Mouse (Mus musculus) limb, embryonic 14.5 days (tissue): ENCODE results near the gene Gm49711. TPM values are rescaled to one million over a fixed set of nuclear protein-coding genes. Genes with fewer than 3 reads are reported as not detected.

Experiments used
- ATAC-seq: fragments of 200-750 bp; cut with Nextera tagmentation; 2 replicates; pipeline ENCODE4 v1.8.0; 2017; ENCODE audit warnings: low read depth, moderate number of reproducible peaks, moderate TSS enrichment; ENCODE audit not compliant: low FRiP score
- DNase-seq: peaks from one replicate; pipeline ENCODE4 v3.0.0-alpha.2; 2015; ENCODE audit warnings: low spot score
- H3K27ac ChIP-seq: fragments of 300-500 bp; sonication (generic); replicated peaks from 2 replicates; pipeline ENCODE4 v1.5.1; 2014; ENCODE audit warnings: low read depth, mild to moderate bottlenecking, low read length, moderate library complexity, mixed read lengths
- H3K27me3 ChIP-seq: fragments of 300-500 bp; sonication (generic); 2 replicates; pipeline ENCODE4 v1.6.1; 2014; ENCODE audit warnings: low read length, mixed read lengths; ENCODE audit not compliant: control insufficient read depth, insufficient read depth
- H3K36me3 ChIP-seq: fragments of 300-500 bp; sonication (generic); 2 replicates; pipeline ENCODE4 v1.6.1; 2014; ENCODE audit warnings: mild to moderate bottlenecking, low read length, moderate library complexity, mixed read lengths; ENCODE audit not compliant: control insufficient read depth, insufficient read depth
- H3K4me1 ChIP-seq: fragments of 300-500 bp; sonication (generic); 2 replicates; pipeline ENCODE4 v1.6.1; 2014; ENCODE audit warnings: antibody characterized with exemption, low read length, mixed read lengths; ENCODE audit not compliant: control insufficient read depth, insufficient read depth
- H3K4me2 ChIP-seq: fragments of 300-500 bp; sonication (generic); replicated peaks from 2 replicates; pipeline ENCODE4 v1.6.1; 2014; ENCODE audit warnings: low read depth, mild to moderate bottlenecking, low read length, moderate library complexity; ENCODE audit not compliant: severe bottlenecking
- H3K4me3 ChIP-seq: fragments of 300-500 bp; sonication (generic); replicated peaks from 2 replicates; pipeline ENCODE4 v1.5.1; 2014; ENCODE audit warnings: low read length
- H3K9ac ChIP-seq: fragments of 300-500 bp; sonication (generic); 2 replicates; pipeline ENCODE4 v1.6.1; 2014; ENCODE audit warnings: mild to moderate bottlenecking, low read depth, low read length, moderate library complexity; ENCODE audit not compliant: severe bottlenecking
- H3K9me3 ChIP-seq: fragments of 300-500 bp; sonication (generic); 2 replicates; pipeline ENCODE4 v1.6.1; 2016; ENCODE audit warnings: low read length; ENCODE audit not compliant: control insufficient read depth
- POLR2A ChIP-seq: fragments of 200-500 bp; IDR thresholded peaks from 2 replicates; pipeline ENCODE4 v1.8.0; 2012; ENCODE audit warnings: inconsistent platforms, mild to moderate bottlenecking, moderate library complexity, borderline replicate concordance; ENCODE audit not compliant: insufficient read depth, insufficient read length; ENCODE audit errors: extremely low read depth
- WGBS: fragments of 180-500 bp; shearing (Covaris S2); extraction: QIAGEN DNeasy Blood & Tissue Kit; methylation state at CpG from one replicate; pipeline ENCODE4 v1.1.7; 2014; 5-methylcytosine and 5-hydroxymethylcytosine counted together
- polyA plus RNA-seq, 2 experiments: library from polyadenylated mRNA; depleted of rRNA in 1 of 2; stranded (reverse) in 1 of 2; unstranded in 1 of 2; fragments of >200 nt; fragmentation: Nextera tagmentation in 1 of 2; extraction: Ambion mirVana in 1 of 2; gene quantifications; 2 replicates each; pipeline versions ENCODE4 v1.2.1 to v1.2.3; 2012 to 2014

The Gm49711 gene
- polyA plus RNA-seq, 2 experiments, result 0.24 TPM; not detected in 1

- H3K4me1 ChIP-seq, result no peaks in the 10 kb centered on the region
- no peak for ATAC-seq
- H3K36me3 ChIP-seq, result peaks cover 12% of the 10 kb centered on the region; the same call in 1 of the 2 replicates
- no peak overlapping the region for H3K9ac ChIP-seq
- H3K27ac ChIP-seq, result no peak overlapping the region
- H3K4me2 ChIP-seq, result no peak overlapping the region
- no peak for DNase-seq
- no peaks in the 10 kb centered on the region for H3K9me3 ChIP-seq
- no peak overlapping the region for H3K4me3 ChIP-seq
- WGBS, result 89% methylated on average over 5 of the region's 5 CpGs
- no peak for TF ChIP-seq POLR2A
- H3K27me3 ChIP-seq, result no peaks in the 10 kb centered on the region
These were observed 49.2 kb downstream of the Gm49711 start for GRCm38 (mm10) chr16:92107346-92107745.

- H3K27me3 ChIP-seq, result no peaks in the 10 kb centered on the region
- DNase-seq (no peak), ATAC-seq (no peak)
- H3K9ac ChIP-seq, result no peak overlapping the region
- H3K27ac ChIP-seq, result no peak overlapping the region
- no peaks in the 10 kb centered on the region for H3K9me3 ChIP-seq
- WGBS, result 78% methylated on average over 5 of the region's 5 CpGs
- H3K4me3 ChIP-seq, result no peak overlapping the region
- peaks cover 16% of the 10 kb centered on the region for H3K4me1 ChIP-seq
- peaks cover 19% of the 10 kb centered on the region for H3K36me3 ChIP-seq
- H3K4me2 ChIP-seq, result no peak overlapping the region
- no peak for TF ChIP-seq POLR2A
These were observed 56.7 kb downstream of the Gm49711 start for GRCm38 (mm10) chr16:92114706-92115241.

GRCm38 (mm10) chr16:92115611-92116421 is 57.7 kb downstream of the Gm49711 start:
- Histone ChIP-seq H3K27ac (no peak overlapping the region), H3K4me1 (peaks cover 16% of the 10 kb centered on the region), H3K36me3 (peaks cover 19% of the 10 kb centered on the region), H3K4me3 (no peak overlapping the region), H3K4me2 (no peak overlapping the region), H3K27me3 (no peaks in the 10 kb centered on the region), H3K9me3 (no peaks in the 10 kb centered on the region), H3K9ac (no peak overlapping the region)
- ATAC-seq (0 out of 2 replicates have a peak, but pooled peaks have one; percentile 41), DNase-seq (no peak)
- 30% methylated on average over 20 of the region's 20 CpGs for WGBS
- TF ChIP-seq POLR2A, result no peak

GRCm38 (mm10) chr16:92117337-92118209 is 59.5 kb downstream of the Gm49711 start:
- Histone ChIP-seq H3K27ac (no peak overlapping the region), H3K9me3 (no peaks in the 10 kb centered on the region), H3K36me3 (peaks cover 10% of the 10 kb centered on the region; the same call in 1 of the 2 replicates), H3K27me3 (no peaks in the 10 kb centered on the region), H3K4me2 (no peak overlapping the region), H3K4me3 (no peak overlapping the region), H3K4me1 (peaks cover 16% of the 10 kb centered on the region), H3K9ac (no peak overlapping the region)
- 58% methylated on average over 9 of the region's 9 CpGs for WGBS
- no peak for DNase-seq
- ATAC-seq, result no peak
- TF ChIP-seq POLR2A, result no peak

GRCm38 (mm10) chr16:92119013-92119515 is 60.9 kb downstream of the Gm49711 start:
- Histone ChIP-seq H3K4me2 (no peak overlapping the region), H3K27ac (no peak overlapping the region), H3K9ac (peak overlapping the region; percentile 31; the same call in 1 of the 2 replicates), H3K9me3 (no peaks in the 10 kb centered on the region), H3K27me3 (no peaks in the 10 kb centered on the region), H3K4me3 (no peak overlapping the region), H3K4me1 (peaks cover 16% of the 10 kb centered on the region), H3K36me3 (0 out of 2 replicates have a peak, but pooled peaks cover under 1% of the 10 kb centered on the region)
- TF ChIP-seq POLR2A, result no peak
- DNase-seq (no peak), ATAC-seq (no peak)
- WGBS, result 49% methylated on average over 13 of the region's 13 CpGs
